Mouse (Mus musculus) stomach, postnatal 0 days (tissue): ENCODE results near the gene Zdhhc20.

Experiments used
- CTCF ChIP-seq: IDR thresholded peaks from 2 replicates; pipeline ENCODE4 v1.5.1; 2016; ENCODE audit warnings: antibody characterized with exemption, low read depth, mild to moderate bottlenecking, moderate library complexity
- EP300 ChIP-seq: optimal IDR thresholded peaks from 2 replicates; pipeline ENCODE3; 2016; ENCODE audit warnings: antibody characterized with exemption

GRCm38 (mm10) chr14:57811844-57812243, 78.2 kb downstream of the Zdhhc20 start:
- TF ChIP-seq CTCF = no peak
- no peak for TF ChIP-seq EP300
